Comparison of ENCODE assay signal across 24 mouse cellular contexts in the genomic region with DNA sequence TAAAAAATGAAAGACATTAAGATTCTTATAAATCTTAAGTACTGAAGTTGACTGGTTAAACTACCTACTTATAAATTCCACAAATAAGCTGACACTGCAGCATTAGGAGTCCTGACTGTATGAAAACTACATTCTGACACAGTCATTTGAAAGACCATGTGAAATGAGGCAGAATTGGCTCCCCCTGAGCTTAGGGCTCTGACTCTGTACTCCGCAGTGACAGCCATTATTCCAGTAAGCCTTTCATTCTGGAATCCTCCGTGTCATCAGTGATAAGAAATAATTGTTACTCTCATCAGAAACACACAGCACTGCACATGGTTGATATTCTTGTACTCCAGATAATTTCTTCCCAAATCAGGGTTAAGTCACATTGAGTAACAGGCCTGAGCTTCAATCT.
"Had no signal": no experiment of that assay in that cellular context is flagged by ENCODE, and none has a peak within 500 bp of the region (broad histone marks: within the 10 kb centered on the region; RNA-seq: fewer than 3 reads in every experiment).

No protein-coding gene starts in this region.

- H3K4me2 ChIP-seq: heart, embryonic 12.5 days; hindbrain, embryonic 13.5 days; hindbrain, embryonic 15.5 days; kidney, embryonic 15.5 days; limb, embryonic 12.5 days had no signal

- H3K27me3 ChIP-seq: heart, embryonic 12.5 days; hindbrain, embryonic 13.5 days; hindbrain, embryonic 15.5 days; kidney, embryonic 15.5 days; limb, embryonic 12.5 days had no signal

- H3K36me3 ChIP-seq: heart, embryonic 10.5 days; heart, embryonic 12.5 days; hindbrain, embryonic 13.5 days; hindbrain, embryonic 15.5 days; kidney, embryonic 15.5 days; limb, embryonic 10.5 days; limb, embryonic 12.5 days had no signal

- H3K9me3 ChIP-seq: heart, embryonic 10.5 days; heart, embryonic 12.5 days; hindbrain, embryonic 13.5 days; hindbrain, embryonic 15.5 days; kidney, embryonic 15.5 days; limb, embryonic 10.5 days; limb, embryonic 12.5 days had no signal

- ATAC-seq: forebrain, postnatal 0 days; hindbrain, postnatal 0 days; intestine, embryonic 16.5 days had no signal

- H3K4me3 ChIP-seq: heart, embryonic 10.5 days; heart, embryonic 12.5 days; hindbrain, embryonic 13.5 days; hindbrain, embryonic 15.5 days; kidney, embryonic 15.5 days; limb, embryonic 10.5 days; limb, embryonic 12.5 days had no signal

- H3K27ac ChIP-seq: heart, embryonic 10.5 days; hindbrain, embryonic 13.5 days; hindbrain, embryonic 15.5 days; hindbrain, postnatal 0 days; kidney, embryonic 15.5 days; kidney, postnatal 0 days; limb, embryonic 10.5 days; limb, embryonic 12.5 days had no signal

- DNase-seq: forebrain, postnatal 0 days; gastrocnemius, postnatal 14 days; gastrocnemius, postnatal 36 days; heart, adult 18-20 months; heart, postnatal 10 days; heart, postnatal 36 days; kidney, adult 11 months; kidney, adult 2 months; kidney, adult 9 months; kidney, postnatal 14 days; kidney, postnatal 36 days; layer of hippocampus, adult 9-11 months; layer of hippocampus, postnatal 36 days; liver had no signal

- H3K9ac ChIP-seq: forebrain, postnatal 0 days; heart, embryonic 12.5 days; hindbrain, embryonic 13.5 days; hindbrain, embryonic 15.5 days; kidney, embryonic 15.5 days; limb, embryonic 12.5 days had no signal

- H3K4me1 ChIP-seq: heart, embryonic 10.5 days; heart, embryonic 12.5 days; hindbrain, embryonic 13.5 days; hindbrain, embryonic 15.5 days; kidney, embryonic 15.5 days; limb, embryonic 10.5 days; limb, embryonic 12.5 days had no signal
